Mouse (Mus musculus) bone marrow macrophage, adult 2 months (primary cell): ENCODE measurements around the gene Zfp94.

Experiments
- CTCF ChIP-seq: IDR thresholded peaks from 2 replicates; pipeline ENCODE4 v1.5.1; 2012; ENCODE audit warnings: low read depth, mild to moderate bottlenecking, low read length, moderate library complexity
- POLR2A ChIP-seq: IDR thresholded peaks from 2 replicates; pipeline ENCODE4 v1.6.1; 2012; ENCODE audit warnings: mild to moderate bottlenecking, low read depth, low read length, borderline replicate concordance

- TF ChIP-seq CTCF (no peak), POLR2A (no peak)
Observed at GRCm38 (mm10) chr7:24294763-24295162, 21.7 kb downstream of the Zfp94 start.
